Mouse (Mus musculus): Measurements from ENCODE around the gene Cdc5l. TPM values are rescaled to one million over a fixed set of nuclear protein-coding genes. Genes with fewer than 3 reads are reported as not detected.
"Not testable (repeated sequence)": the region's sequence is repeated elsewhere in the genome, so short reads cannot be mapped to it uniquely, and the experiment has no call there.

The Cdc5l gene
- total RNA-seq (2015) (60.9 and 69.3 TPM in 2 replicates), total RNA-seq (2017) (109 and 128 TPM in 2 replicates)

GRCm38 (mm10) chr17:45433419-45434261, at the start of gene Cdc5l:
Cdc5l (minus strand) TSS chr17:45433737.
- ATAC-seq (replicated peaks; ENCODE audit: poor library complexity) = peak; percentile 96

- ATAC-seq (replicated peaks; ENCODE audit: poor library complexity) = no peak
Measured at GRCm38 (mm10) chr17:45480429-45480828, 46.9 kb upstream of the Cdc5l start.

- ATAC-seq (replicated peaks; ENCODE audit: poor library complexity) = peak; percentile 90
Measured at GRCm38 (mm10) chr17:45478234-45478825, 44.8 kb upstream of the Cdc5l start.

GRCm38 (mm10) chr17:45474669-45475465, 41.3 kb upstream of the Cdc5l start, which contains the start of gene Spats1:
Spats1 (minus strand) TSS chr17:45475415.
- ATAC-seq (replicated peaks; ENCODE audit: poor library complexity) = peak; percentile 74

GRCm38 (mm10) chr17:45474146-45474545, 40.6 kb upstream of the Cdc5l start:
- ATAC-seq (replicated peaks; ENCODE audit: poor library complexity) = no peak

DNA sequence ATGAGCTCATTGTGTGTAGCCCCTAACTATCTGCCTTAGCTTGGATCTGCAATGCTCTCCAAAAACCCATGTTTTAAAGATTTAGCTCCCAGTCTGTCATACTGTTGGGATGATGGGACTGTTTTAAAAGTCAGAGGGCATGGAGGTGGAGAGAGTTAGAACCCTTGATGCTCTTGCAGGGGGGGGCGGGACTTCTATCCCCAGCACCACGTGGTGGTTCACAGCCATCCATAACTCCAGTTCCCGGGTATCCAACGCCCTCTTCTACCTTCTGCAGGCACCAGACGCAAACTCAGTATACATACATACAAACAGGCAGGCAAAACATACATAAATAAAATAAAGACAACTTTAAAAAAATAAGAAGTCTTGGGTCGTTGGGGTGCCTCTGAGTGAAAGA, 40.1 kb upstream of the Cdc5l start:
- no peak for ATAC-seq (replicated peaks; ENCODE audit: poor library complexity)

- no peak for ATAC-seq (replicated peaks; ENCODE audit: poor library complexity)
Measured at GRCm38 (mm10) chr17:45470726-45471125, 37.2 kb upstream of the Cdc5l start.

GRCm38 (mm10) chr17:45468302-45468701, 34.8 kb upstream of the Cdc5l start:
- no peak for ATAC-seq (replicated peaks; ENCODE audit: poor library complexity)

DNA sequence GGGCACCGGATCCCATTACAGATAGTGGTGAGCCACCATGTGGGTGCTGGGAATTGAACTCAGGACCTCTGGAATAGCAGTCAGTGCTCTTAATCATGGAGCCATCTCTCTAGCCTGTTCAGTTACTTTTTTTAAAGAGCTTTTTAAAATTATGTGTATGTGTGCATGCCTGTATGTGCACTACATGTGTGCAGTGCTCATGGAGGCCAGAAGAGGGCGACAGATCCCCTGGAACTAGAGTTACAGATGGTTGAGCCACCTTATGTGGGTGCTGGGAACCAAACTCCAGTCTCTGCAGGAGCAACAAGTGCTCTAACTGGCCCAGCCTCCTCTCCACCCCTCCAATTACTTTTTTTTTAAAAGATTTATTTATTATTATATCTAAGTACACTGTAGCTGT, 33.2 kb upstream of the Cdc5l start:
- ATAC-seq (replicated peaks; ENCODE audit: poor library complexity) = no peak

GRCm38 (mm10) chr17:45464255-45464654, 30.7 kb upstream of the Cdc5l start:
- ATAC-seq (replicated peaks; ENCODE audit: poor library complexity) = no peak

DNA sequence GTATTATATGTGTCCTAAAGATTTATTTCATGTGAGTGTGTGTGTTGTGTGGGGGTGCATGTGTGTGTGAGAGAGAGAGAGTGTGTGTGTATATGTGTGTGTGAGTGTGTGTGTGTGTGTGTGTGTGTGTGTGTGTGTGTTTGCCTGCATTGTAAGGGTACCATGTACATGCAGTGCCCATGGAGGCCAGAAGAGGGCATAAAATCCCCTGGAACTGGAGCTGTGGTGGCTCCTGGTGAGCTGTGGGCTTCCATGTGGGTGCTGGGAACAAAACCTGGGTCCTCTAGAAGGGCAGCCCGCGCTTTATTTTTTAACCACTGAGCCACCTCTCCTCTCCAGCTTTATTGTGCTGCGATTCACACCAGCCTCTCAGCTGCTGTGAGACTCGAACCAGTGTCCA, 29.0 kb upstream of the Cdc5l start:
- ATAC-seq (replicated peaks; ENCODE audit: poor library complexity) = no peak

DNA sequence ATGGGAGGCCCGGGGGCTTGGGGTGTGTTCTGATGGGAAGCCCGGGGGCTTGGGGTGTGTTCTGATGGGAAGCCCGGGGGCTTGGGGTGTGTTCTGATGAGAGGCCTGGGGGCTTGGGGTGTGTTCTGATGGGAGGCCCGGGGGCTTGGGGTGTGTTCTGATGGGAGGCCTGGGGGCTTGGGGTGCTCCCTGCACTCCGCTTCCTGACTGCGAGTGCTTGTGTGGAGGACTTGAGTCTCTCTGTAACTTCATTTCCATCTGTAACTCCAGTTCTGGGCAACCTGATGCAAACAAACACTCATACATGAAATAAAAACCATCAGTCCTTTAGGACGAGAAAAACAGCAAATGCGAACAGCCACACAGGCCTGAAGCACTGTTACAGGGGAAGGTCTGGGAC, 25.5 kb upstream of the Cdc5l start:
- no peak for ATAC-seq (replicated peaks; ENCODE audit: poor library complexity)

DNA sequence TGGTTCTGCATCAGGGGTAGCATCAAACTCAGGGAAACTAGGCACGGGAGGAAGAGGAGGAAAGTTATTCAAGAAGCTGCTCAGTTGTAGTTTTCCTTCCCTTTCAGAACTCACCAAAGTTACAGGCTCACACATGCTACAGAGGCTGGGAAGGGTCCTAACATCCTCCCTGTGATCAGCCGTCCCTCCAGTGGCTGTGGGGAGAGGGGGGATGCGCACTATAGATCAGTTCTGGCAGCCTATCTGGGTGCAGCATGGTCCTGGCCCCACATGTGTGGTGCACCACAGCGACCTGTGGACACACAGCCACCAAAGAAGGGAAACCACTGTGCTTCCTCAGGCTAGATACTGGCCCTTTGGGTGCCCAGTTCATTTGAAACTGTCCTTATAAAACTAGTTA, 25.0 kb upstream of the Cdc5l start:
- ATAC-seq (replicated peaks; ENCODE audit: poor library complexity) = no peak

DNA sequence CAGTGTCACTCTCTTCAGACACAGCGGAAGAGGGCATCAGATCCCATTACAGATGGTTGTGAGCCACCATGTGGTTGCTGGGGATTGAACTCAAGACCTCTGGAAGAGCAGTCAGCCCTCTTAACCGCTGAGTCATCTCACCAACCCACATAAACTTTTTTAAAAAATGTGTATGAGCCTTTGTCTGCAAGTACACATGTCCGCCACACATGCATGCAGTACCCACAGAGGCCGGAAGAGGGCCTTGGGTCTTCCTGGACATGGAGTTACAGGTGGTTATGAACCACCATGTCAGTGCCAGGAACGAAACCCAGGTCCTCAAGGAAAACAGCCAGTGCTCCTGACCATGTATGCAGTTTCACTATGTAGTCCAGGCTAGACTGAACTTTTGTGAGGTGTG, 23.9 kb upstream of the Cdc5l start:
- no peak for ATAC-seq (replicated peaks; ENCODE audit: poor library complexity)

GRCm38 (mm10) chr17:45456260-45457152, 23.0 kb upstream of the Cdc5l start:
- no peak for ATAC-seq (replicated peaks; ENCODE audit: poor library complexity)

GRCm38 (mm10) chr17:45455783-45456182, 22.2 kb upstream of the Cdc5l start:
- not testable (repeated sequence) for ATAC-seq (replicated peaks; ENCODE audit: poor library complexity)

- no peak for ATAC-seq (replicated peaks; ENCODE audit: poor library complexity)
Measured at GRCm38 (mm10) chr17:45454794-45455193, 21.3 kb upstream of the Cdc5l start.

DNA sequence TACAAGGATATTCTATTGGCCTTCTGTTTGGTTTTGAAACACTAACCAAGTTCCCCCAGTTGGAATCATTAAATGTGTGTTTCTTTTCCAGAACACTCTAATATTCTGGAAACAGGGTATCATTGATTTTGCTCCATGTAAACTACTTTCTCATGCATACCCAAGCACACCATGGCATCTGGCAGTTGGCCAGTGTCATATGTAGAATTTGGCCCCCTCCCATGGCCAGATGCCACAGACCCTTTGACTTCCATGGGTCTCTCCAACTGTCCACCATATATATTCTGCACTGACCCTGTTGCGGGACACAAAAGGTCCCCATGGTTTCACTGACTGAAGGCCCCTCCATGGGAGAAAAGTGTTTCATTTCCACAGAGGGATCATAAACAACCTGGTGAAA, 18.7 kb upstream of the Cdc5l start:
- no peak for ATAC-seq (replicated peaks; ENCODE audit: poor library complexity)

DNA sequence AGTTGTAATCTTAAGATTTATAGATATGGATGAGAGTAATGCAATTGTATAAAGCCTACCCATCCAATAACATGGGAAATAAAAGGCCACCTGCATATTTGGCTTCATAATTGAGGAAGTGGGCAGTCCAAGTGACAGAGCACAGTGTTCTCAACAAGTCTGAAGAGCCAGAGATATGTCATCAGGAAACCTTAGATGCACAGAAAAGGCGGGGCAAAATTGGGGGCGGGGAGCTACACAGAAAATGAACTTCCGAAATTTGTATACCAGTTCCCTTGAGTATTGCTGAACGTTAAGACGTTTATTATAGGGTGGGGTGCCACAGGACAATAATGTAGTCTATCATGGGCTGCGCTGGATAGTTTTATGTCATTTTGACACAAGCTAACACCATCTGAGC, 16.6 kb upstream of the Cdc5l start:
- peak; percentile 58 for ATAC-seq (replicated peaks; ENCODE audit: poor library complexity)

GRCm38 (mm10) chr17:45449586-45449985, 16.0 kb upstream of the Cdc5l start:
- ATAC-seq (replicated peaks; ENCODE audit: poor library complexity) = no peak

- ATAC-seq (replicated peaks; ENCODE audit: poor library complexity) = no peak
Measured at GRCm38 (mm10) chr17:45447063-45447462, 13.5 kb upstream of the Cdc5l start.
